Mouse (Mus musculus) left cerebral cortex, postnatal 10 days (tissue): ENCODE measurements at regions not wholly inside any gene's neighbourhood (a gene's known extent, or its start where the extent isn't known, plus 50 kb on each side); places are given as distances from the start of the nearest gene placed in this dataset.

Source experiments
- DNase-seq, 2 experiments: peaks; one replicate each; pipeline ENCODE4 v3.0.0; 2021 to 2022; ENCODE audit warnings: low spot score in 2 of 2, mixed read lengths in 1 of 2; ENCODE audit errors: extremely low spot score in 1 of 2
- intact Hi-C: fragments of 180-260 bp; cut with DNase I; formaldehyde crosslinking; loops from one replicate; pipeline ENCODE4 v1.15.1; 2025

DNA sequence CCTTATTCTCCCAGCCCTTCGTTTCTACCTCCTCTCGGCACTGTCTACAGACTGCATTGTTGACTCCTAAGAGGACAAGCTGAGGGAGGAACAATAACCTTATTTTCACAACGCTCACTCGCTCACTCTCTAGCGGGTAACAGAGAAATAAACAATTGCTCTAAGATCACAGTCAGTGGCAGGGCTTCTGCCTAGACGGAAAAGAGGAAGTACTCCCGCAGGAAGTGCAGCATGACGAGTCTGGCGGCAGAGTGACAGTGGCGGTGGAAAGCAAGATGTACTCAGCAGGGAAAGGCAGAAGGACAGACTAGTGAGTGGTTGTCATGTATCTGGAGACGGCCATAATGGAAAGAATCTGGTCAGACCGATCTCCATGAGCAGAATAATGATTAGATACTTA is 421.6 kb downstream of the Efnb2 start:
- intact Hi-C loops, result no loop called here
- no peak for DNase-seq

DNA sequence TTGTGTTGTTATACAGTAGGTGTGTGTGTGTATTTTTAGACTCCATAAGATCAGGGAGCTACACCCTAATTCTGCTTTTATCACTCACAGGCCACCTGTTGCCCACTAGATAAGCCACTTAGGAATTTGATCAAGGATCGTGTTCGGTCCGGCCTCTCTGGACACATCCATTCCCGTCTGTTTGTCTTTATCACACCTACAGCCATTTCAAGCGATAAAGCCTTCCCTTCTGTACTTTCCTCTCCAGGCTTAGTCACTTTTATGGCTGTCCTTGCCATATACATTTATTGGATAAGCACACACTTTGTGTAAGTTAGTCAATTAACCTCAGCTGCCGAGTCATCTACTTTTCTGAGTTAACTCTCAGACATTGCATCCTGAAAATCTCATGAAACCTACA is 423.0 kb downstream of the Efnb2 start:
- no peak for DNase-seq
- intact Hi-C loops, result no loop called here

DNA sequence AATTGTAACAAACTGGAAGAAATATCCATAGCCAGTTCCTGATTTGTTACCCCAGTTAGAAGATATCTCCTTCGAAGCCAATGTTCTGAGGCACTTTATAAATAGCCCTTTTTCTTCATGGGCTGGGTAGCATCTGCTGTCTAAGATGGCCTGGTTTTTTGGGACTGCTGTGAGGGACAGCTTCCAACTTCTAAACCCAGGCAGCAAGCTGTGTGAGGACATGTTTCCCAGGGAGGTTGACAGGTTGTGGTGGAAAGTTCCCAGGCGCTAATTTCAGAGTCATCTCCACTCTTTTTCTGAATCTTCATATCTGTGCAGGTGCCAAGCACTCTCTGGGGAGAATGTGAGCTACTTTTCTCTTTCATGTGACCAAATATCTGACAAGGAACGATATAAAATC is 427.4 kb downstream of the Efnb2 start:
- DNase-seq, result peak; percentile 23 to 76
- intact Hi-C loops, result loop anchor here (5.0 kb wide), 1 partner anchor 424 kb away; no protein-coding TSS in a partner anchor

DNA sequence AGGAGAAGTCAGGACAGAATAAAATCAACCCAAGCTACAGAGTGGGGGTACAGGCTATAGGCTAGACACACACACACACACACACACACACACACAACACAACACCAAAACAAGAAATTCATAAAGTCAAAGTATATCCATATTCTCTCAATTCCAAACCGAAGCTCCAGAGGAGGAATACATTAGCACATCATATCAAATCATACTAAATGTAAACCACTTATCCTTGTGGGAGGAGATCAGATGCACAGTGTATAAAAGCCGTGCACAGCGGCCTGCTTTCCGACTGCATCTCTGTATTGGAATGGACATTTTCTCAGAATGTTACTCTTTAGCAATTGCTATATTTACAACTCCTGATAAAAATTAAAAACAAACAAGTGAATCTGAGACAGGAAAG is 427.9 kb downstream of the Efnb2 start:
- DNase-seq, result peak in 1 of 2 experiments; percentile 22
- intact Hi-C loops, result loop anchor here (5.0 kb wide), 1 partner anchor 424 kb away; no protein-coding TSS in a partner anchor

DNA sequence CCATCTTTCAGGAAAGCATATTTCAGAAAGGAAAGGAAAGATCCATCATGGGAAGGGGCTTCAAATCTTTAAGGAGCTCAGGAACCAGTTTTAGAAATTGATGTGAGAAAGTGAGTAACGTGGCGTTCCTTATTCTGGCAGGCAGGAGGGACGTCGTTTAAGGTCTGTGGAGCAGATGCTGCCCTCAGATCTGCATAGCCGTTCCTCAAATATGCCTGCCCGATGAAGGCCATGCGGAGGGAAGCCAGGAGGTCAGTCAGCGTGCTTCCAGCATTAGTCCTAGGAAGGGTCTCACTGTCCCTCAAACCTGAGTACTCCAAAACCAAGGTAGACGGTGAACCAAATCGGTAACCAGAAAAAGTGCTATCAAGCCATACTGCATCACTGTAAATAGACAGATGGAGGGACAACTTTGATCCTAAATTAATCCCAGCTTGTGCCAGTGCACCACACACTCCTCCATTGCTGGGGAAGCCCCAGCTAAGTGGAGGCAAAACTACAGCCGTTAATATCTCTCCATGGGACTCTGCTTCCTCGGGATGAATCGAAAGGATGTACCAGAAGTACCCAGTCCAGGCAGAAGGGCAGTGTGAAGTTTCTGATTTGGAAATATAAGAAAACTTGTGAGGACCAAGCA is 428.9 kb downstream of the Efnb2 start:
- DNase-seq, result peak in 1 of 2 experiments; percentile 10
- intact Hi-C loops, result loop anchor here (5.0 kb wide), 1 partner anchor 425 kb away; no protein-coding TSS in a partner anchor

DNA sequence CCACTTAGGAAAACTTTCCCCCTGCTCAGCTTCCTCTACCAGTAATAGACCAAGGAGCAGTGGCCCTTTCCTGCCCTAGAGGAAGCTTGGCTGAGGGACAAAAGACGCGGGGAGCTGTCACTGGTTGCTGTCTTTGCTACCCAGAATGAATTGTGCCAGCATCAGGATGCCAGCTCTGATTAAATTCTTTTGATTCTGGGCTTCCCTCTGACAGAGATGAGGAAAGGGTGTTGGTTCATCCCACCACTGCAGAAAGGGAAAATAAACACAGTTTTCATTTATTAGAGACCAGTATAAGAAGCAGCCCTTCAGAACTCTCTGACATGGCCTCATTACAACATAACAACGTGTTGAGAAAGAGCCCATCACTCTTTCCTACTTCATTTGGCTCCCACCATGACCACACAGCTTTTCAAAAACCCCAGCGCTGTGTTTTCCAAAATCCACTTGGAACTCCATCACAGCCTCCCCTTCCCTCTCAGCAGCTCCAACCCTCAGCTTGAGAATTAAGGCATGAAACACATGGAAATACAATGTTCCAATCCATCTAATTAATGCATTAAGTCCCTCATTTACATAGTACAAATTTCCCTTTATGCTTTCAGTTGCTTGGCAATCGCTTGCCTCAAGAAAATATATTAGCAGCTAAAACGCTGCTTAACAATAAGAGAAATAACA is 429.6 kb downstream of the Efnb2 start:
- DNase-seq, result peak in 1 of 2 experiments; percentile 15
- intact Hi-C loops, result loop anchor here (5.0 kb wide), 1 partner anchor 426 kb away; no protein-coding TSS in a partner anchor

DNA sequence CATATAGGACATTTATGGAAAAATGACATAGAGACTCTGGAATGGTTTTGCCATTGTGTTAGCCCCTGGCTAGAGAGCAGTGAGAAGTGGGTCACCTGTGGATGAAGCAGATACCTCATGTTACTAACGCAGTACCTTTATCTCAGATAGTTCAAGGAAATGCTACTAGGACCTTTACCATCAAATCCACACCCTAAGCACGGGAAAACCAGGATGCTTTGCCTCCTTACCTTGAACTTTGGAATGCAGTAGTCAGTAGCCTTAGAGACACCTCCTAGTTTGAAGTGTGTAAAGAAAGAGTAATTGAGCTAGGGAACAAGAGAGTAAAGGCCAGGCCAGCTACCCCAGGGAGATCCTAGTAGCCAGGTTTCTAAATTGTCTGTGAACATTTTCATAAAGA is 435.0 kb downstream of the Efnb2 start:
- intact Hi-C loops, result no loop called here
- no peak for DNase-seq

DNA sequence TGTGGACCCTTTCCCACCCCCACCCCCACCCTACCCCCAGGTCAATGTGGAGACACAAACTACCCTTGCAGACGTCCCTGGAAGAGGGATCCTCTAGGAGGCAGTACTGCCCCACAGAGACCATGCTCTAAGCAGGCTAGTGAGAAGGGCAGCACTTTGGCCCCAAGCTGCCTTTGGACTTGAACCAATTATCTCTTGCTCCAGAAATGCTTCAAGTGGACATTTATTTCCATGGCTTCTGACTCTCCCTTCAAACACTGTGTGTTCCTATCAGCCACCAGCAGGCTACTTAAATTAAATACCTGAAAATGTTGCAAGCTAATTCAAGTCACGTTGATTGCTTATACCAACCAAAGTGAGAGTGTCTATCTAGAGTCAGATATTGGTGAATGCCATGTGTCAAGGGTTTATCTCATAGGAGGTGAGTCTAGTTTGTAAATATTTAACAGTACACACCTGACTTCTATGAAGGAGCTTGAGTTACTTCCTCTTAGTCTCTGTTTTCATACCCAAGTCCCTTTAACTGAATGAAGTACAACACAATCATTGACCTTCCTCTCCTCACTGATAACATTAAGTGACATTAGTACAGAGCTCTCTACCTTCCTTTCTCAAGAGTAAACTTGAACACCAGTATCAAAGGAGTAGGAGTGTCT is 435.7 kb downstream of the Efnb2 start:
- intact Hi-C loops, result no loop called here
- DNase-seq, result peak in 1 of 2 experiments; percentile 33

DNA sequence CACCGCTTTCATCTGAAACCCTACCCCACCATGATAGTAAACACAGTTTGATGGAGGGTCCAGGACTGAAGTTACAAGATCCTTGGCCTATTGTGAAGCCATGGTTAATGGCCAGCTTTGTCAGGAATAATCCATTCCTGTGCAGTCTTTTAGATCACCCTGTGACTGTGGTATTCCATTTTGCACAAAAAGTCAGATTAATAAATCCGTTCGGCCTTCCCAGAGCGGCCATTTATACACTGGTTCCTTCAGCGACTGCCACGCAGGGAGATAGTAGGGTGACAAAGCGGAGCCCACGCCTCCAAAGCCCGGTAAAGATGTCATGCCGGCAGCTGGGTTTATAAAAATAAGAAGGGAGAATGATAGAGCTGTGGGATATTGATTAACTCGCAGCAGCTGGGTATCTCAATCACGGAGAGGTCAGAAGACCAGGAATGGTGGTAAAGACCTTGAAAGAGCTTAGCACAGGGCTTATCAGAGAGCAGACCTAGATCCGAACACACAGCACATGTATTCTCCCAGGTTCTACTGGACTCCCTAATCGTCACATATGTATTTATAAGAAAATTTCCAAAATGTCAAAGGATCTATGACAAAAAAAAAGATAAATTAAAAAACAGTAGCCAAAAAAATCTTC is 440.5 kb downstream of the Efnb2 start:
- no peak for DNase-seq
- intact Hi-C loops, result no loop called here

DNA sequence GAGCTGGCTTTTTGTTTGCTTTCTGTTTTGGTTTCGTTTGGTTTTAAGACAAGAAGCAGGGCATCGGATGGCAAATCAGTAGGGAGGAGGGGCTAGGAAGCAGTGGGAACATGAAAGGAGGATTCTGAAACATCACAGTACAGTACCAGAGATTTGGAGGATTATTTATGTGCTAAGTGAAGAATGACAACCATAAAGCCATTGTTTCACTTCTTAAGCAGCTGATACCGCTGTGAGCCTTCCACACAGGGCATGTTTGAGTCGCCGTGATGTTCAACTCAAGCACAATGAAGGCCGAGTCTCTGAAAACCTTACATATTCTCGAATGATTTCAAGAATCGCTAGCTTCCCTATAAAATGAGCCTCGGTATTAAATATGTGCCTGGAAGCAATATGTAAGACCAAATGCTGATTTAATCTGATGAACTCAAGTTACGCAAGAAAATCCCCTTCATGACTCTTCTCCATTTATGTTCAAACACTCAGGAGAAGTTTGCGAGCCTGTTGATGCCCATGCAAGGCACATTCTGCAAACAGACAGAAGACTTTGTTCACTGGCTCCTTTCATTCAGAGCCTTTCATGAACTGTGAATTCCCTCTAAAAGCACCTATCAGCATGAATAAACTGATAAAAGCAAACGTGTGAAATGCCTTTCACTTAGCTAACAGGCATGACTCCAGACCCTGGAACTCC is 441.2 kb downstream of the Efnb2 start:
- no peak for DNase-seq
- intact Hi-C loops, result no loop called here

DNA sequence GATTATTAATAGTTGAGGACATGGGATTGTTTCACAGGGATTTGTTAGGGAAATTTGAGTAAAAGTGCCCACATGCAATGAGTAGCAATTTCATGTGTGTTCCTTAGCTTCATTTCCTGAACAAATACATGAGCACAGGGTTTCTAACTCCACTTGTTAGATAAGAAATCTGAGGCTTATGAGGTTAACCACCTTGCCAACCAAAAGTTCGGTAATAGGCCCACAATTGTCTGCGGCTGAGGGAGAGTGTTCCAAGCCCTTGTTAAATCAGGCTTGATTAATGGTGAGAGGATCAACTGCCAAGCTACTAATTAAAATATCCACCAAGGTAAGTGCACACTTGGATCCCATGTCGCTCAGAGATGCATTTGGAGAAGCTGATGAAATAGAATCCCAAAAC is 468.0 kb downstream of the Efnb2 start:
- intact Hi-C loops, result no loop called here
- no peak for DNase-seq

DNA sequence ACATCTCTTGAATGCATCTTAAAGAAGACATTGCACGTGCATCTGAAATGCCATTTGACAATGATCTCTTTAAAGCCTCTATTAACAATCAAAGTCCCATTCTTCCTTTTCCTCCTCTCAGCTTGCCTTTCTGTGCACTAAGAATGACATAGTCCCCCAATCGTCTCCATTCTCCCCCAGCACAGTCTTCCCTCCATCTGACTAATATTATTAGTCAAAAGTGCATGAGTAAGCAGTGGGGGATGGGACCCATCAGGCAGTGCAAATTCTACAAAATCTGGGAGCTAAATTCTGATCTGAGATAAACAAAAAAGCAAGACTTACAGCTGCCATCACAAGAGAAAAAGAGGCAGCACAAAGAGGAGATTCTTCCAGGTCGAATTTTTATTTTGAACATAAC is 475.0 kb downstream of the Efnb2 start:
- DNase-seq, result no peak
- intact Hi-C loops, result no loop called here

DNA sequence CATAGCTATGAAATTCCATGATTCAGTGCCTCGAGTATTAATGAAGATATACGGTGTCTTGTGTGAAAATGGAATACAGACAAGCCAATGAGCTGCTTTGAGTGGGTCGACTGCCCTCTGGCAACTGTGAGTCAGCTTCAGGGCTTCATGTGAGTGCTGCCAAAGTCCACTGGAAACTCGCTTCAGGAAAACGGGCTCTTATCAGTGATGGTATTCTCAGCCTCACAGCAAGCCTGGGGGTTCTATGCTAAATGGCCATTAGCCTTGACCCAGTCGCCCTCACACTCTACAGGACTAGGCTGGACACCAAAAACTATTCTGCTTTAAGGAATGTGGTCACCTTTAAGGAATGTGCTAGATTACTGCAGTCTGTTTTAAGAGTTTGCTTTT is 477.8 kb downstream of the Efnb2 start:
- intact Hi-C loops, result no loop called here
- no peak for DNase-seq

DNA sequence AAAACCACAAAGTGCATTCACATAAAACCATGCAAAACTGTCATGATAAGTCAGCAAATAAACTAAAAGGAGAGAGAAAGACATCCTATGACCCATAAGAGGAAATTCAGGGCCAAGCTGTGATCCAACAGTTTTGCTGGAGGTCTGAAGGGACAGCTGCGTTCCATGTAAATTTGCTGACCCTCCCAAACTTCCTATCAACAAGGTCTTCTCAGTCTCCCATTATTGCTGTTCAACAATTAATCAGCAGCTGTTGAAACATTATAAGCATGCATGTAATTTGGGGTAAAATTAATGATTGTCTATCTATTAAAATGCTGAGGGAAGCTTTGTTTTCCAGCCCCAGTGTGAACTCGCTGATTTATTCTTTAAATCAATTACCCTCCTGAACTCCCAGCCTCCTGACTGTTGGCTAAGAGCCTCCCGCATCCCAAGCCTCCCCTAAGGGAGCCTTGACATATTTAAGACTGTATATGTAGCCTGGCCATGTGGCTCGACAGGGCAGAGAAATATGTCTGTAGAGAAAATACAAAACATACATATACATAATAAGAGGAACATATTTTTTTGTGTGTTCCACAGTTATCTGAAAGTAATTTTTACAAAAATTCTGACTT is 478.3 kb downstream of the Efnb2 start:
- intact Hi-C loops, result no loop called here
- no peak for DNase-seq

DNA sequence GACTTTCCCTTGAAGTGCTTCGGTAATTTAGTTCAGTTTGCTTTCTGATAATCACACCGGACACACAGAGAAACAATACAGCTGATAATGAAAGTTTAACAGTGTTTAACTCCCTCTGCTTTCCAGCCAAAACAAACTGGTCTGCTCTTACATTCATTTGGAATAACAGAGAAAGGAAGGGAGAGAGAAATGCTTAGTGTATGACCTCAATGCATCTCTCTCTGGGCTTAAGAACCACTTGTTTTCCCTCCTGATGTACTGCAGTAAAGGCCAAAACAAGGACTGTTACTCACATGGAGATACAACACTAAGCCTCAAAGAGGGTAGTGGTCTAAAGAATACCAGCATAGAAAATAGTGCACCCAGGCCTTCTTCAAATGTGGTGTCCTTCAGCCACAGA is 478.9 kb downstream of the Efnb2 start:
- intact Hi-C loops, result no loop called here

DNA sequence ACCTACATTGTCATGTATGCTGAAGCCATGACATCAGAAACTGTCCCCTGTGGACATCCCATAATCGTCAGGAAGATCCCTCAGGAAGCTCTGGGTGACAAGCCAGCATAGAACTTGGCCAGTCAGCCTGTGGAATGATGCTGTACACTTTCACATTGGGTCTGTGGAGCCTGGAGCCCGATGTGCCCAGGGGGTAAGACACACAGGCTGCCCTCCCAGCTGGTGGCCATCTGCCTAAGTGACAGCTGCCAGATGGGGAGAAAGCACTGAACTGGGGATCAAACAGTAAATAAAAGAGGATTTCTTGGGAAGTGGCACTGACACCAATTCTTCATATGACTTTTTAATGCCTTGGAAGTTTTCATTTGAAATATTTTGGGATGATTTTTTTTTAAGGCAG is 486.8 kb downstream of the Efnb2 start:
- DNase-seq, result no peak
- intact Hi-C loops, result no loop called here

More for the DNA sequence above, 478.9 kb downstream of the Efnb2 start:
- DNase-seq, result no peak

DNA sequence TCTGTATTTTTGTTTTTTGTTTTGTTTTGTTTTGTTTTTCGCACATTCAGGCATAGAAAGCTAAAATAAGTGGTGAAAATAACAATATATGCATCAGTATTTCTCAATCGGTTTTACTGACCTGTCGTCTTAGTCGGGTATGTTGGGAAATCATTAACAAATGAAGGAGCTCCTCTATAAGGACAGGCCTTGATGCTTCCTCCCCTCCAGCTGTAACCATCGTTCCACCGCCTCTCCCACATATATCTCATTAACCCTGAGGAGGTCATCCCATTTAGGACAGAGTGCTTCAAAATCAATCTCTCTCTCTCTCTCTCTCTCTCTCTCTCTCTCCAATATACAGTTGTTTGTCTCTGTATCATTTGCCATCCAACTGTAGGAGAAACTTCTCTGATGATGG is 492.4 kb downstream of the Efnb2 start:
- intact Hi-C loops, result no loop called here
- no peak for DNase-seq

DNA sequence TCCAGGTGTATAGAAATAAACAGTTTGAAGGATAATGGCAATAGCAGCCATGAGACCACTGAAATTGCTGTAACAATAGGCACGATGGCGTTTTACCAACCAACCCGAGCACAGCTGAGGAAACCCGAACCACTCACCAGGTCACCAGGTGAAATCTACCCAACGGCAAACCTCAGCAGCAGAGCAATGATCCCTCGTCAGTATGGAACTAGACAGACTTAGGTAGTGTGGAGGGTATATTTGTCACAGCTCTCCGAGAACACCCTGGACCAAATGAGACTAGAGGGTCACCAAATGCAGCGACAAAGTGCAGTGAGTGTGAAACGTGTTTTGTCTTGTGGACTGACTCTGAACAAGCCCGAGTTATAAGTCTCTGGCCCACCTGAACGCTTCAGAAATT is 492.8 kb downstream of the Efnb2 start:
- DNase-seq, result no peak
- intact Hi-C loops, result no loop called here

DNA sequence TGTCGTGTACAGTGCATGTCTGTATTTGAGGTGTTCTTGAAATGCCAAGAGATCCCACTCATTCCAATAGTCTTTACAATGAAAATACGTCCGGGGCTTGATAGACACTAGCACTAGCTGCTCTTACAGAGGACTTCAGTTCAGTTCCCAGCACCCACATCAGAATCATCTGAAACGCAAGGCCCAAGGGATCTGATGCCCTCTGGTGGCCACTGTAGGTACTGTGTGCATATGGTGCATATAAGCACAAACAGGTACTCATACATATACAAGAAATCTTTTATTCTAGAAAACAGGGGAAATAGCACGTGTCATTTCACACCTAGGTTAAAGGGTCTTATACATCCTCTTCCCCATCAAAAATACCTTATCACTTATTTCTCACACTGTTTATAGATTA is 513.5 kb downstream of the Efnb2 start:
- DNase-seq, result no peak
- intact Hi-C loops, result no loop called here
